Mouse (Mus musculus) left cerebral cortex, adult 11 months (tissue): ENCODE results near the gene Cdc42se2.

Experiments
- DNase-seq: peaks from one replicate; pipeline ENCODE4 v3.0.0; 2022; ENCODE audit warnings: low spot score

The Cdc42se2 gene

DNA sequence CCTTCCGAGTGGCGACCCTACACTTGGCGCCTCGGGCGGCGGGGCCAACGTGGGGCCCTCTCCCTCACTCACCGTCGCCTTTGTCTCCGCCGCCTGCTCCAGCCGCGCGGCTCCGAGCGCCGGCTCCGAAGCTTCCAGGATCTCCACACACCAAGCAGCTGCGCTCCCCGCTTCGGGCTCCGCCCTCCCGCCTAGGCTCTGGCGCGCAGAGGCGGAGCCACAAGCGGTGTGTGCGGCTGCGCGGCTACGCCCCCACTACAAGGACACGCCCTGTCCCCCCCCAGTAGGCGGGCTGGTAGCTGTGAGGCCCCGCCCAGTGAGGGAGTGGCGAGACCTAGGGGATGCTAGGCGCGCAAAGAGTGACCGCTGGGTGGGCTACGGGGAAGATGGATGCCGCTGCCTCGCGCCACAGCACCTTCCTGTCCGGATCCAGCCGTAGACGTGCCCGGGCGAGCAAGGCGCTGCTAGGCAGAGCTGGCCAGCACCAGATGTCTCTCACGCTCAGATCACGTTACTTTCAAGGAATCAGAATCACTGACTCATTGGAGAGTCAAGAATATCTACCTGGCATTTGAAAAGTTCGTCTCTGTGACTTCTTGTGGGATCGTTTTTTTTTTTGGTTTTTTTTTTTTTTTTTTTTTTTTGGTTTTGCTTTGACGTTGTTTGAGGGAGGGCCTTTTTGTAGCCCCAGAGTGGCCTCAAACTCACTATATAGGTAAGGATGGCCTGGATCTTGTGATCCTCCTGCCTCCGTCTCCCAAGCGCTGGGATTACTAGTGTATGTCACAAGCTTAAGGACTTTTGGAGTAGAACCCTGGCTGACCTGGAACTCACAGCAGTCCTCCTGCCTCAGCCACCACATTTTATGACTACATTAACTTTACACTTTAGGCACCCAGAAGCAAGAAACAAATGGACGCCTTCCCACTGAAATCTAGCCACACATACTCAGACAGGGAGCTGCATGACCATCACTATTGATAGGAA is at the start of gene Cdc42se2:
Gene Cdc42se2 (minus strand): TSS at position 188 of the 987 bp plus-strand sequence.
- DNase-seq: peak; percentile 95

DNA sequence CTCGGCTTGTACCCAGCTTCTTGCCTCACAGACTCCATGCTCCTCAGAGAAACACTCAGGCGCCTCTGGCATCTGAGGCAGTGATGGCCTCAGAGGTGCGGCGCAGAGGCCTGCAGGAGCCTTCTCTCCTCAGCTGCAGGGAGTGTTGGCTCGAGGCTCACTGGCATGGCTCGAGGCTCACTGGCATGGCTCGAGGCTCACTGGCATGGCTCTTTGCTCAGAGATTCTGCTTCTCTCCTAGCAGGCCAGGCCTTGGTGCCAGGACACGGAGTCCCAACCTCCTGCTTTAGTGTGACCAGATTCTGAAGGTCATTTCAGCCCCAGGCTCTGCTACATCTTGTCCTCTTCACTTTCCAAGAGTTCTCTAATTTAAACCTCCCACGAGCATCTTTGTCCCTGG is 48.6 kb upstream of the Cdc42se2 start:
- DNase-seq: no peak

GRCm38 (mm10) chr11:54834596-54834995 is 47.1 kb upstream of the Cdc42se2 start:
- DNase-seq: no peak

DNA sequence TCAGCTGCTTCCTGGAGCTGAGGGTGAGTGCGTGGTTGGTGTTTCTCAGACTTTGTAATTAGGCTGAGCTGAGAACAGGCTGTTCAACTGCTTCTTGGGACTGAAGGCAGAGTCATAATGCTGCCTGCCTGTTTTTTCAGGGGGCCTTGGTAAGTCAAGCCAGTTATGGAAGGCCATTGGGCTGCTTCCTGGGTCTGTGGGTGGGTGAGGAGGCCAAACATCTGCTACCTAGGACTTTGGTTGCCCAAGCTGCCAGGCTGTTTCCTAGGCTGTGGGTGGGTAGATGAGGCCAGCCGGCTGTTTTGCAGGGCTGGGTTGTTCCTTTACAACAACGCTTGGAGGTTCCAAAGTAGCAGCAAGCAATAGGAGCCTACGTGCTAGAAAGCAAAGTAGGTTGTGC is 46.4 kb upstream of the Cdc42se2 start:
- peak; percentile 78 for DNase-seq

DNA sequence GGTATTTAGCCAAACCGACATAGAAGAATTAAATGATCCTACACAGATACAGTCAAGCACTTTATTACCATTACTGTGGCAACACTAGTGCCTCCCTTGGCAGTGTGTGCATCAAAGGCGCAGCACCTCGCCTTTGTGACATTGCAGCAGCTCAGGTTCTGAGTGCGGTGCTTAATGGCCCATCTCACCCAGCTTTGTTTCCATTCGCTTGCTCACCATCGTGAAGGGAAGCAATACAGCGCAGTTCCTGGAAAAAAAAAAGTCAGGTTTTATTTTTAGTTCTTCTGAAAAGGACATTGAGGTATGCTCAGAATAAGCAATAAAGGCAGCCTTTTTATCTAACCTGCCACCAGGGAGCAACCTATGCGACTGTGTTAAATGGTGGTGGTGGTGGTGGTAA is 39.3 kb upstream of the Cdc42se2 start:
- DNase-seq: no peak

- DNase-seq: no peak
Observed at GRCm38 (mm10) chr11:54825774-54826173, 38.3 kb upstream of the Cdc42se2 start.

DNA sequence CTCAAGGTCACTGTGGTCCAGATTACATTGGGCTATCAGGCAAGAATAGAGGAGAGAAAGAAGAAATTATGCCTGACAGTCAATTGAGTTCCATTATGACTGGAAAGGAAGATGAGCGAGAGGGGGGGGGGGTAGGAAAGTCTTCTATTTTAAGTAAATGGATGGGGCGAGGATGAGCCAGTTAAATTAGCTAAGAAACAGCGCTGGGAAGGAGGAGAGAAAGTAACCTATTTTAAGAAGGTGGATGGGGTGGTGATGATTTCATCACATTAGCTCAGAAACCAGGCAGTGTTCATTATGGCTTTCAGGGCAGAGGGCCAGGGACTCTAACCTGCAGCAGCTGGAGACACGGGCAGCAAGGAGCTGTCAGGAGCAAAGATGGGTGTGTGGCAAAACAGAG is 36.0 kb upstream of the Cdc42se2 start:
- peak; percentile 54 for DNase-seq

DNA sequence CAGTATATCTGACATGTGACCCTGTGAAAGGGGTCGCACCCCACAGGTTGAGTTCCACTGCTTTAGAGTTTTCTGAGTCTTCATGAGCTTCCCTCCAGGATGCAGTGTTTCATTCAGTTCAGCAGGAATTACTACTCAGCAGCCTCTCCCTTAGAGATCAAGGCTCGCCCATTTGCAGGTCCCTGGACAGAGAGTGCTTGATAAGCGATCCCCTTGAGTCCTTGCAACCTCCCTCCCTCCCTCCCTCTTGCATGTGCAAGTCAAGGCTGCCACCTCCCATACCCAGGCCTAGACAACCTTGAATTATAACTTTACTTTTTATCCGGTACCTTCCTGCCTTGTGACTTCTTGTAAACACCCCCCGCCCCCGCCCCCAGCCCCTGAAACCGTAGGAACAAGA is 32.0 kb upstream of the Cdc42se2 start:
- DNase-seq: no peak

- no peak for DNase-seq
Observed at GRCm38 (mm10) chr11:54817449-54817848, 30.0 kb upstream of the Cdc42se2 start.

GRCm38 (mm10) chr11:54815659-54816058 is 28.2 kb upstream of the Cdc42se2 start:
- DNase-seq: no peak

GRCm38 (mm10) chr11:54812812-54813516 is 25.5 kb upstream of the Cdc42se2 start:
- peak; percentile 36 for DNase-seq

DNA sequence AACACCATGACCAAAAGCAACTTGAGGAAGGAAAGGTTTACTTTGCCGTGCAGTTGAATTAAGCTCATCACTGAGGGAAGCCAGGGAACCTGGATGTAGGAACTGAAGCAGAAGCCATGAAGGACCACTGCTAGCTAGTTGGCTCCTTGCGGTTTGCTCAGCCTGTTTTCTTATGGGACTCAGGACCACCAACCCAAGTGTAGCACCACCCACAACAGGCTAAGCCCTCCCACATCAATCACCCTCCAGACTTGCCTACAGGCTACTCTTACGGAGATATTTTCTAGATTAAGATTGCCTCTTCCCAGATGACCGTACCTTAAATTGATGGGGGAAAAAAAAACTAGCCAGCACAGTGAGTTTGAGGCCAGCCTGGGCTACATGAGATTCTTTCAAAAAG is 24.8 kb upstream of the Cdc42se2 start:
- DNase-seq: no peak

- DNase-seq: no peak
Observed at GRCm38 (mm10) chr11:54811054-54811453, 23.6 kb upstream of the Cdc42se2 start.

DNA sequence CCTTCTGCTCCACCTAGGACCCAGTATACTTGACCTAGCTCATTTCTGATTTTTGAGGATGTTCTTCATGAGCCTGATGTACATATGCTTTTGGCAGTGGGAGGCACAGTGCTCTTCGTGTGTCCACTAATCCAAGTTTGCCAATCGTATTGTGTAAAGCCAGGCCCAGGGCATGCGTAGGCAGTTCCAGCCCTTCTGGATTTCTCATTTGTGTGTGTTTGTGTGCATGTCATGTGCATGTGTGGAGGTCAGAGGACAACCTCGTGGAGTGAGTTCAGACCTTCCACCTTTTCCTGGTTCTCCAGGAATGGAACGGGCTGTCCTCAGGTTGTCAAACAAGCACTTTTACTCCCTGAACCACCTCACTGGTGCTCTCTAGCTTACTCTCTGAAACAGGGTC is 22.1 kb upstream of the Cdc42se2 start:
- no peak for DNase-seq

- no peak for DNase-seq
Observed at GRCm38 (mm10) chr11:54808177-54808576, 20.7 kb upstream of the Cdc42se2 start.

GRCm38 (mm10) chr11:54807669-54808068 is 20.2 kb upstream of the Cdc42se2 start:
- no peak for DNase-seq

- no peak for DNase-seq
Observed at GRCm38 (mm10) chr11:54806891-54807290, 19.4 kb upstream of the Cdc42se2 start.

- peak; percentile 73 for DNase-seq
Observed at GRCm38 (mm10) chr11:54805196-54805595, 17.7 kb upstream of the Cdc42se2 start.

- no peak for DNase-seq
Observed at GRCm38 (mm10) chr11:54802621-54803020, 15.1 kb upstream of the Cdc42se2 start.

DNA sequence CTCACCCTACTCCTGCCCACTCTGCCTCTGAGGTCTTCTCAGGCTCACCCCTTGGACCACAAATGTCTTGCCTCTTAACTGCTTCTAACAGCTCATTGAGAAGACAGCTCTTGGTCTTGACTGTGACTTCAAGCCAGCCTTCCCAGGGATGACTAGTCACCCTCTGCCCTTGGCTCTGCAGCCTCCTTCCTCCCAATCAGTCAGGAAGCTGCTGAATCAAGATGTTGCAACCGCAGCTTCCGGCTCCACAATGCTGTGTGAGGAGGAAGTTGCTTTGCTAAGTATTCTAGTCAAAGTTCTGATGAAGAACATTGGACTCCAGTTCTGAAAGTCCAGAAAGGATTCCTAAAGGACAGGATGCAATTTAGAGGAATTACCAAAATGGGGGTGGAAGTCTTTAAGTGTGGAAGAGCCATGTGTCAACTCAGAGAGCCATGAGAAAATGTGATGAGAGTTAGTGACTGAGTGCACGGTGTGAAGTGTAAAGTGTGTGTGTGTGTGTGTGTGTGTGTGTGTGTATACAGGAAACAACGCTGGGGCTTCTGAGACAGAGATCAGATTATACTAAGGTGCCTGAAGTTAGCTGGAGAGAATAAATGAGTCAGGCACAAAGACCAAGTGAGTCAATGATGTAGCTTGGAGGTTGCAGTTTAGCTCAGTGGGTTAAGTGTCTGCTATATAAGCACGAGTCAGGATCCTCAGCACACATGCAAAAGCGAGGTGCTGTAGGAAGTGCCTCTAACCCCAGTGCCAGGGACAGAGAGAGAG is 14.5 kb upstream of the Cdc42se2 start:
- no peak for DNase-seq

DNA sequence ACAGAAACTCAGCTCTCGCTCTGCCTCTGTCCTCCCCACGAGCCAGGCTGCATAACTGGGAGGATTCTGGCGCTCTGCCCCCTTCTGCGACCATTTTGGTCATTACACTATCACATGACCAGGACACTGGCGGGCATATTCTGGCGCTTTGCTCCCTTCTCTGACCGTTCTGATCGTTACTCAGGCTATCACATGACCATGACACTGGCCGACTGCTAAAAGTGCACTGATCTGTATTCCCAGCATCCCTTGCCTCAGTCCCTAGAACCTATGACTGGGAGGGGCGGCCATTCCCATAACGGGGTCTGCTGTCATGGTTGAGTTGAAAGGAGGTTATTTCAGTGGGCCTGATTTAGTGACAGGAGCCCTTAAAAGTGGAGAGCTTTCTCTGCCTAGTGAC is 9.1 kb upstream of the Cdc42se2 start:
- DNase-seq: no peak

GRCm38 (mm10) chr11:54794678-54795077 is 7.2 kb upstream of the Cdc42se2 start:
- no peak for DNase-seq
